Mouse (Mus musculus) frontal cortex, postnatal 10 days (tissue): ENCODE results near the gene Ncbp3.

Source experiments
- DNase-seq, 2 experiments: peaks; one replicate each; pipeline ENCODE4 v3.0.0; 2022; ENCODE audit warnings: low spot score in 2 of 2, mixed read lengths in 1 of 2

The Ncbp3 gene

GRCm38 (mm10) chr11:73085391-73085790, 37.8 kb downstream of the Ncbp3 start:
- no peak for DNase-seq

GRCm38 (mm10) chr11:73087700-73088480, 40.3 kb downstream of the Ncbp3 start:
- no peak for DNase-seq

GRCm38 (mm10) chr11:73090283-73090682, 42.7 kb downstream of the Ncbp3 start, which contains the start of gene Itgae:
Gene Itgae, plus strand, starts transcription at chr11:73090583.
- DNase-seq: no peak

GRCm38 (mm10) chr11:73090826-73091225, 43.2 kb downstream of the Ncbp3 start:
- DNase-seq: no peak

GRCm38 (mm10) chr11:73092057-73092456, 44.5 kb downstream of the Ncbp3 start:
- no peak for DNase-seq

- DNase-seq: no peak
Observed at GRCm38 (mm10) chr11:73092877-73093276, 45.3 kb downstream of the Ncbp3 start.

GRCm38 (mm10) chr11:73094231-73094995, 46.8 kb downstream of the Ncbp3 start:
- DNase-seq: no peak

- DNase-seq: no peak
Observed at GRCm38 (mm10) chr11:73098860-73099259, 51.3 kb downstream of the Ncbp3 start.

GRCm38 (mm10) chr11:73099976-73100750, 52.6 kb downstream of the Ncbp3 start:
- DNase-seq: no peak

- DNase-seq: no peak
Observed at GRCm38 (mm10) chr11:73101308-73101707, 53.7 kb downstream of the Ncbp3 start.

GRCm38 (mm10) chr11:73105246-73105645, 57.7 kb downstream of the Ncbp3 start:
- no peak for DNase-seq

- peak in 1 of 2 experiments; percentile 47 for DNase-seq
Observed at GRCm38 (mm10) chr11:73107358-73107757, 59.8 kb downstream of the Ncbp3 start.

GRCm38 (mm10) chr11:73108195-73108897, 60.8 kb downstream of the Ncbp3 start:
- DNase-seq: no peak

GRCm38 (mm10) chr11:73108898-73109625, 61.5 kb downstream of the Ncbp3 start:
- no peak for DNase-seq

- no peak for DNase-seq
Observed at GRCm38 (mm10) chr11:73109941-73110340, 62.4 kb downstream of the Ncbp3 start.

- DNase-seq: no peak
Observed at GRCm38 (mm10) chr11:73111414-73111813, 63.8 kb downstream of the Ncbp3 start.

GRCm38 (mm10) chr11:73126495-73126894, 78.9 kb downstream of the Ncbp3 start:
- no peak for DNase-seq

- no peak for DNase-seq
Observed at GRCm38 (mm10) chr11:73131020-73131419, 83.4 kb downstream of the Ncbp3 start.

- DNase-seq: no peak
Observed at GRCm38 (mm10) chr11:73132999-73133398, 85.4 kb downstream of the Ncbp3 start.

- DNase-seq: no peak
Observed at GRCm38 (mm10) chr11:73134222-73134621, 86.6 kb downstream of the Ncbp3 start.

GRCm38 (mm10) chr11:73136587-73136986, 89.0 kb downstream of the Ncbp3 start:
- no peak for DNase-seq
